Mouse (Mus musculus): Measurements from ENCODE around the gene Wbp4.

- TF ChIP-seq POLR2A (IDR thresholded peaks at IDR 0.05; ENCODE audit: extremely low read depth, insufficient read depth, low read length) (no peak), CTCF (IDR thresholded peaks at IDR 0.05; ENCODE audit: low read depth, low read length) (no peak)
These were observed 27.5 kb upstream of the Wbp4 start for GRCm38 (mm10) chr14:79508662-79509305.
